Mouse (Mus musculus): ENCODE measurements around the gene Bmp10. TPM values are rescaled to one million over a fixed set of nuclear protein-coding genes. Genes with fewer than 3 reads are reported as not detected.
A peak's percentile ranks its signal among the peaks of the same experiment; 100 is the strongest.

The Bmp10 gene
- polyA plus RNA-seq (2015; fragmentation: Nextera tagmentation; extraction: Ambion mirVana) = not detected in 2 replicates

DNA sequence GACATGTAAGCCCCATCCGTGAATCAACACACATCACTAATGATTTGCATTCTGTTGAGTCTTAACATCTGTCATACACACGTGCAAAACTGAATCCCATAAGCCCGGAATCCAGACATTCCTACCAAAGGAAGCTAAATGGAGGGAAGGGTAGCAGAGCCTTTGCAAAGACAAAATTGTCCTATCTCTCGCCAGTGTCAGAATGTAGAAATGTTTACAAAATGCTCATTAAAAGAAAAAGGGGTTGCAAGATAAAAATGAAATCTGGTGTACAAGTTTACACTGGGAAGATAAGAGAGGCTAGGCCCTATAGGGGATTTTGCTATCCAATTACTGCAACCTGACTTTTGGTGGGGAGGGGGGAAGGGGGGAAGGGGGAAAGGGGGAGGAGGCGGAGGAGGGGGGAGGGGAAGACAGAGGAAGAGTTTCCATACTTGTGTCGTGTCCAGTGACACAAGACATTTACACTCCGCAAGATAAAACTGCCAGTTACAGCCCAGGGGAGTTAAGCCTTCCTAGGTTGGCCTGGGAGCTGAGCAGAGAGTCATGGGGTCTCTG lies at the start of gene Bmp10:
Gene Bmp10, plus strand, starts transcription at position 508 of the 558 bp plus-strand sequence.
- H3K27me3 ChIP-seq = no peaks in the 10 kb centered on the region
- H3K27ac ChIP-seq (replicated peaks) = no peak within 1 kb of the TSS
- H3K4me1 ChIP-seq (replicated peaks) = peaks cover 6% of the 10 kb centered on the region; the same call in 1 of the 2 replicates
- H3K36me3 ChIP-seq = no peaks in the 10 kb centered on the region
- H3K4me2 ChIP-seq = no peak within 1 kb of the TSS
- H3K9ac ChIP-seq = no peak within 1 kb of the TSS
- no peak for ATAC-seq (ENCODE audit: low FRiP score, low read depth)
- 80% methylated on average over 7 of the region's 7 CpGs for WGBS
- H3K4me3 ChIP-seq = no peak within 1 kb of the TSS
- H3K9me3 ChIP-seq = no peaks in the 10 kb centered on the region

DNA sequence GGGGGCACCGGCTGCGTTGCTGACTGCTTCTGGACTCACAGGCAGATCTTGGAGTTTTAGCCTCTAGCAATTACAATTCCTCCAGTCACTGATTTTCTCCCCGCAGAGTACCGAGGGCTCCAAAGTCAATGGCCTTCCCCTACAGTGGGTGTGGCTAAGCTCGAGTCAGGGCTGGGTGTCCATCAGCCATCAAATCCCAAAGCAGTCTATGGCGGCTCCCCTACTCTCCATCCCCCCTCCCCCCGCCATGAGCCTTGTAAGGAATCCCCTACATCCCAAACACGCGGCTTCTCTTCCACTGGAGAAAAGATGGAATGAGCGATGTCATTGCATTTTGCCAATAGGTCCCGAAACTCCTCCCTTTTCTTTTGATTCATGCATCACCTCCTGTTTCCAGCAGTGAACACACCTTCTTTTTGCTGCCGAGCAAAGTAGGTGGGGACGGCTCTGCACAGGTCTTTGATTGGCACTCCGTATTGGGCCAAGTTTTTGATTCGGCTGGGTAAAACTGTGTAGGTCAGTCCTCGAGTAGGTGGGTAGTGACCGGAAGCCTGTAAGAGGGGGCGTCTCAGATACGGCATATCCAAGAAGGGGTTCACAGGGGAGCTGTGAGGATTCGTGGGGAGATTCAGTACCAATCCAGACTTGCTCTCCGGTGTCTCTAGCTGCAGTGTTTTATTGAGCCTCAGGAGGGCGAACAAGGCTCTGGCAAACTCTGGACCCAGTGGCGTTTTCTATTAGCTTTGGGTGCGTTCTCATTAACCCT lies 44.7 kb upstream of the Bmp10 start:
- H3K9me3 ChIP-seq = no peaks in the 10 kb centered on the region
- H3K4me2 ChIP-seq = peak overlapping the region; percentile 67
- H3K27me3 ChIP-seq = no peaks in the 10 kb centered on the region
- 9% methylated on average over 24 of the region's 24 CpGs for WGBS
- no peak overlapping the region for H3K27ac ChIP-seq (replicated peaks)
- H3K4me3 ChIP-seq = peak overlapping the region; percentile 39
- H3K9ac ChIP-seq = peak overlapping the region; percentile 35; the same call in 1 of the 2 replicates
- ATAC-seq (ENCODE audit: low FRiP score, low read depth) = peak; percentile 47; the same call in 1 of the 2 replicates
- H3K4me1 ChIP-seq (replicated peaks) = no peaks in the 10 kb centered on the region
- H3K36me3 ChIP-seq = no peaks in the 10 kb centered on the region

DNA sequence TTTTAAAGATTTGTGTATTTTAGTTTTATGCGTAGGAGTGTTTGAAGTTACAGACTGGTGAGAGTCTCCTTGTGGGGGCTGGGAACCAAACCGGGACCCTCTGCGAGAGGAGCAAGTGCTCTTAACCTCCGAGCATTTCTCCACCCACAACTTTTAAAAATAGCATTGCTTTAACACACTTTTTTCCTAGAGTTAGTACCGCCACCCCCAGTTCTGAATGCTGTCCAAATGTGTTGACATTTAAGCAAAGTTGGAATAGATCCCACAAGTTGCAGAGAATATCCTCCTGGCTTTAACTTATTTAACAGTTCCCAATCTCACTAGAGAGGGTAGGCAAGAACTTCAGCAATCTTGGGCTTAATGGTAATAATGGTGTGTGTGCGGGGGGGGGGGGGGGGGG lies 44.0 kb upstream of the Bmp10 start:
- 68% methylated on average over 5 of the region's 6 CpGs for WGBS
- Histone ChIP-seq H3K27me3 (no peaks in the 10 kb centered on the region), H3K27ac (replicated peaks) (no peak overlapping the region), H3K9me3 (no peaks in the 10 kb centered on the region), H3K9ac (no peak overlapping the region), H3K4me3 (no peak overlapping the region), H3K4me1 (replicated peaks) (no peaks in the 10 kb centered on the region), H3K4me2 (peak overlapping the region; percentile 67), H3K36me3 (no peaks in the 10 kb centered on the region)
- ATAC-seq (ENCODE audit: low FRiP score, low read depth) = no peak

DNA sequence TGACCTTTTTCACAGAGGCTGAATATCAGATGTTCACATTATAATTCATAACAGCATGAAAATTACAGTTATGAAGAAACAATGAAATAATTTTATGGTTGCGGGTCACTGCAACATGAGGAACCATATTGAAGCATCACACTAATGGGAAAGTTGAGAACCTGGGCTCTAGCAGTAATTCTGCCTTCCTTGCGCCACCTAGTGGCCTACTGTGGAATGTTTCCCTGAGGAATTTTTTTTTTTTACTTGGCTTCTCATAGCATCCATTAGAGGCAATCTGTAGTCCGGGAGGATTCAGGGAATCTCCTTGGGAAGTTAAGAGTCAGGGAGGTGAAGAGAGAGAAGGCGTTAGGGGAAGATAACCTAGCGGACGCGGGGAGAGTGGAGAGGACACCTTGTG lies 42.6 kb upstream of the Bmp10 start:
- no peak overlapping the region for H3K4me3 ChIP-seq
- no peak overlapping the region for H3K27ac ChIP-seq (replicated peaks)
- H3K9me3 ChIP-seq = no peaks in the 10 kb centered on the region
- H3K9ac ChIP-seq = no peak overlapping the region
- ATAC-seq (ENCODE audit: low FRiP score, low read depth) = no peak
- H3K4me1 ChIP-seq (replicated peaks) = no peaks in the 10 kb centered on the region
- no peaks in the 10 kb centered on the region for H3K36me3 ChIP-seq
- H3K27me3 ChIP-seq = no peaks in the 10 kb centered on the region
- H3K4me2 ChIP-seq = no peak overlapping the region
- WGBS = 11% methylated on average over 7 of the region's 7 CpGs

DNA sequence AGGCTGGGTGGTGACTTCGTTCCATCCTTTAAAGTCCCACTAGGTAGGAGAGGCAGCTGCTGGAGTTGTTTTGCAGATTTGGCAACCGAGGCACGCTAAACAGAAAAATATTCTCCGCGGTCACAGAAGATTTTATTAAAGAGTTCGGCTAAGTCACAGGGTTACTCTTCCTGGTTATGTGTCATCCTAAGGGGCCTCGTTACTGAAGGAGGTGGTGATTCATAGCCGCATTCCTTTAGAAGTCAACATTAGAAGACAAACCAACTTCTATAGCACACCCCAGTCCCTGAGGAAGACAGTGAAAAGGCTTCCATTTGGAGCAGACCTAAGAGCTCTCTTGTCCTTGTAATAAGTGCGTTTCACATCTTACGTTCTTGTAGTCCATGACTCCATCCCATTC lies 42.1 kb upstream of the Bmp10 start:
- H3K4me1 ChIP-seq (replicated peaks) = no peaks in the 10 kb centered on the region
- no peaks in the 10 kb centered on the region for H3K9me3 ChIP-seq
- H3K4me3 ChIP-seq = no peak overlapping the region
- H3K36me3 ChIP-seq = no peaks in the 10 kb centered on the region
- ATAC-seq (ENCODE audit: low FRiP score, low read depth) = no peak
- no peak overlapping the region for H3K9ac ChIP-seq
- no peak overlapping the region for H3K4me2 ChIP-seq
- H3K27me3 ChIP-seq = no peaks in the 10 kb centered on the region
- H3K27ac ChIP-seq (replicated peaks) = no peak overlapping the region
- 82% methylated on average over 10 of the region's 10 CpGs for WGBS

DNA sequence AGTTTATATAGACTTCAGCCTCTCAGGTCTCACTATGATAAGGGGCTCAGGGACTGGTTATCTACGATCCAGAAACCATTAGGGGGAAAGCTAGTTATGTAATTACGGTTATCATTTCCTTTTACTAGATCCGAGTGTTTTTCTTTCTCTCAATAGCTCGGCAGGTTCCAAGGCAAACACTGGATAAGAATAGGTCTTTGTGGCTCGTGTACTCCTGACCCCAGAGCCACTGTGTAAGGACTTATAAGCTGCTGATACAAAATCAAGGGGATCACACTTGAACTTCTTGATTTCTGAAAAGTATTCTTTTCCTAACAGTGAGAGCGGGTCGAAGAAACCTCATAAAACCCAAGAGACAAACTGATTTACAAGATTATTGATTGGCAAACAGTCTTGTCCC lies 39.9 kb upstream of the Bmp10 start, which contains the start of gene Gkn3:
Gene Gkn3, minus strand, starts transcription at position 59 of the 400 bp plus-strand sequence.
- Histone ChIP-seq H3K27me3 (no peaks in the 10 kb centered on the region), H3K4me1 (replicated peaks) (no peaks in the 10 kb centered on the region), H3K4me2 (no peak within 1 kb of the TSS), H3K27ac (replicated peaks) (no peak within 1 kb of the TSS), H3K9ac (no peak within 1 kb of the TSS), H3K36me3 (no peaks in the 10 kb centered on the region), H3K4me3 (no peak within 1 kb of the TSS), H3K9me3 (no peaks in the 10 kb centered on the region)
- WGBS = 64% methylated on average over 7 of the region's 7 CpGs
- ATAC-seq (ENCODE audit: low FRiP score, low read depth) = no peak

DNA sequence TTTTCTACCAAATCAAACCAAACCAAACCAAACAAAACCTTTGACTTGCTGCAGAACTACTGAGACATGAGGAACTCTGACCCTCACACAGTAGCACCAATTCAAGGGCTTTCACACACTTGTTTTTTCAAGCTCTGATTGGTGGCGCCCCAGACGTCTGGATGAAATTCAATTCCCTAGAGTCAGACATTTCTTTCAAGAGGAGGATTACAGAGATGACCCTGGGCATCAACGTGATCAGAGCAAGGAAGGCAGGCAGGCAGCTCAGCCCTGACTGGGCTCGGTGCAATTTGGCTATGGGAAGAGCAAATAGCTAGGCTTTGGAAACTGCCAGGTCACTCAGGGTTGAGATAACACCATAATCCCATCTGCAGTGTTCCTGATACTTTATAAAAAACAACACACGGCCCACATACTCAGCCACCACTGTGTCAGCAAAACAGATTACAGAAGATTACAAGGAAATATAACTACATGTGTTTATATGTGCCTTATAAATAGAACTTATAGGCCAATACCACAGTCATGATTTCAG lies 39.3 kb upstream of the Bmp10 start:
- no peaks in the 10 kb centered on the region for H3K36me3 ChIP-seq
- H3K4me3 ChIP-seq = no peak overlapping the region
- H3K27ac ChIP-seq (replicated peaks) = no peak overlapping the region
- H3K4me2 ChIP-seq = no peak overlapping the region
- ATAC-seq (ENCODE audit: low FRiP score, low read depth) = no peak
- no peaks in the 10 kb centered on the region for H3K9me3 ChIP-seq
- H3K27me3 ChIP-seq = no peaks in the 10 kb centered on the region
- WGBS = 46% methylated on average over 5 of the region's 5 CpGs
- no peaks in the 10 kb centered on the region for H3K4me1 ChIP-seq (replicated peaks)
- no peak overlapping the region for H3K9ac ChIP-seq

DNA sequence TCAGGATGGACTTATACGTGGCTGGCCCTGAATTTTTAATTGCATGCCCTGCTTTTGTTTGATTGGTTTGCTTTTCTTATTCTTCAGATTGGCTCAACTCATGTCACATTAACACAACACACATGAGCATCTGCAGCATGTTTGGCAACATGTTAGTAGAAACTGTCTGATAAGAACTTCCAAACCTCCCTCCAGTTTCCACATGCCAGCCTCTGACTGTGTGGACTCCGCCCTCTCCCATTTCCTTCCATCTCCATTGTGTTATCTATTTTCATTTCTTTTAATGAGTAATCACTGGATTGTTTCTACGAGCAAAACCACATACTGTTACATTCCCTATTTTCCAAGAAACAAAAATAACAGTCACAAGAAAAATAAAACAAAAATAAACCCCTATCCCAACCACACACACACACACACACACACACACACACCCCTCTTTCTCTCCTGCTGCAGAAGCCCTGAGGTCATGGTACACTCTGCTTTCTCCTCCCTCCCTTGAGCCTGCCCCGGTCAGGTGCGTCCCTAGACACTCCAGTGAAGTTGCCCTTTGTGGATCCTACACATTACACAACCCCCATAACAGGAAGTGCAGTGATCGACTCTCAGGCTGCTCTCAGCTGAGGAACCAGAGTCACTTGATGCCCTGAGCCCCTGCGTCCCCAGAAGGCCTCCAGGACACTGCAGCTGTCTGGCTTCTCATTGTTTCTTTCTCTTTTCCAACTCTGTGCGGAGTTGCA lies 35.2 kb upstream of the Bmp10 start:
- Histone ChIP-seq H3K9ac (no peak overlapping the region), H3K4me1 (replicated peaks) (no peaks in the 10 kb centered on the region), H3K27me3 (no peaks in the 10 kb centered on the region), H3K4me3 (no peak overlapping the region), H3K27ac (replicated peaks) (no peak overlapping the region), H3K36me3 (no peaks in the 10 kb centered on the region), H3K4me2 (no peak overlapping the region), H3K9me3 (no peaks in the 10 kb centered on the region)
- no peak for ATAC-seq (ENCODE audit: low FRiP score, low read depth)
- WGBS = 74% methylated on average over 8 of the region's 8 CpGs

DNA sequence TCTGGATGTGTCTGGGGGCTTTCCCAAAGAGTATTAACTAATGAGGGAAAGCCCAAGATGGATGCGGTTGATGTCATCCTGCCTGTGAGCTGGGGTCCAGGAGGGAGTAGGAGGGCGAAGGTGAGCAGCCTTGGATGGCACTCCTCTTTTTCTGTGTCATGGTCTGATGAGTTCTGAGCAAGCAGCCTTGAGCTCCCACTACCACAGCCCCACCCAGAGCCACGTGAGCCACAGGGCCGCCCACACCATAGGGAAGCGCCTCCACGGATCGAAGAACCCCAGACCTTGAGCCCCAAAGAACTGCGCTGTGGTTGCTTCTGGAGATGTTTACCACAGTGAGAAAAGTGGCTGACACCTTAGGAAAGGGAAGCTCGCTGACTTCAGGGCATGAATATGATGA lies 34.0 kb upstream of the Bmp10 start:
- H3K36me3 ChIP-seq = no peaks in the 10 kb centered on the region
- no peak for ATAC-seq (ENCODE audit: low FRiP score, low read depth)
- H3K4me2 ChIP-seq = no peak overlapping the region
- 89% methylated on average over 9 of the region's 9 CpGs for WGBS
- no peaks in the 10 kb centered on the region for H3K4me1 ChIP-seq (replicated peaks)
- no peaks in the 10 kb centered on the region for H3K9me3 ChIP-seq
- H3K27me3 ChIP-seq = no peaks in the 10 kb centered on the region
- no peak overlapping the region for H3K4me3 ChIP-seq
- H3K27ac ChIP-seq (replicated peaks) = no peak overlapping the region
- no peak overlapping the region for H3K9ac ChIP-seq

DNA sequence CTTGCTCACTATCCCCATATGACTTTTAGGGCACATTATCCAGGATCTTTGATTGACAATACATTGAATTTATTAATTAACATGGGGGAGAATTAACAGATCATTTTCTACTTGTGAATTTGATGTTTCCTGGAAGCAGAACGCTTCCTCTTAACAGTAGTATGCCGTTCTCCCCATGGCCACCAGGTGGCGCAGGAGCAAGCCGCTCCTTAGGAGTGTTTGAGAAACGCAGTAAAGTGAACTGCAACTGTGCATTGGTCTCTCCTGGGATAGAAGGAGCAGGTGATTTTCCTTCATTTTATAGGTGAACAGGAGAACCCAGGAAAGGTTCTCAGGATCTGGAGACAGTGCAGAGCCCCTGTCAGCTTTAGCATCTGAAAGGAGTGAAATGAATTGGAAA lies 29.7 kb upstream of the Bmp10 start:
- WGBS = 2% methylated on average over 5 of the region's 5 CpGs
- Histone ChIP-seq H3K4me3 (no peak overlapping the region), H3K36me3 (no peaks in the 10 kb centered on the region), H3K9ac (no peak overlapping the region), H3K4me1 (replicated peaks) (no peaks in the 10 kb centered on the region), H3K27ac (replicated peaks) (no peak overlapping the region), H3K9me3 (no peaks in the 10 kb centered on the region), H3K27me3 (no peaks in the 10 kb centered on the region), H3K4me2 (no peak overlapping the region)
- no peak for ATAC-seq (ENCODE audit: low FRiP score, low read depth)

DNA sequence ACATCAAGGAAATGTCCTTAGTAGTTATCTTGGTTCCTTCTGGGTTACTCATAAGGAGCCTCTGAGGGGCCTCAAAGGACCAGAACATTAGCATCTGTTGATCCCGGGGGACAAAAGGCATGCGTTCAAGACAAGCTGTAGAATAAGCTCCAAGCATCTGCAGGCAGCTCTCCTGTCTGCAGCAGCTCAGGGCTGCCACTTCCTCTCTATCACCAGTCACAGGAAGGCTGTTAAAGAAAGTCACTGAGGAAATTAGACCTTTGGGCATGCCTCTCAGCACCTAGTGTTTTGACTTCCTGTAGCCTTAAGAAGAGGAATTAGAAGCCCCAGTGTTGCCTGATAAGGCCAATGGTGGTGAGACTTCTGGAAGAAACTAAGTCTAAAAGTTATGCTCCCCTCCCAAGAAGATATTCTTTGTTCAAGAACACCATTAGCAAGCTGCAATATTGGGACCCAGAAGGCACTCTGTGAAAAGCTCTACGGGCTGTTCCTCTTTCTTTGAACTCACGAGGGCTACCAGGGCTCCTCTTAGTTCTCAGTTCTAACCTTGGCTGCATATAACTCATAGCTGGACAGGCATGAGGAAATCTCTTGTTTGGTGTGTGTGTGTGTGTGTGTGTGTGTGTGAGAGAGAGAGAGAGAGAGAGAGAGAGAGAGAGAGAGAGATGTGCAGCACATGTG lies 28.8 kb upstream of the Bmp10 start:
- no peaks in the 10 kb centered on the region for H3K36me3 ChIP-seq
- H3K4me2 ChIP-seq = no peak overlapping the region
- 67% methylated on average over 4 of the region's 4 CpGs for WGBS
- no peak overlapping the region for H3K9ac ChIP-seq
- no peaks in the 10 kb centered on the region for H3K27me3 ChIP-seq
- H3K4me1 ChIP-seq (replicated peaks) = no peaks in the 10 kb centered on the region
- ATAC-seq (ENCODE audit: low FRiP score, low read depth) = no peak
- no peaks in the 10 kb centered on the region for H3K9me3 ChIP-seq
- no peak overlapping the region for H3K27ac ChIP-seq (replicated peaks)
- H3K4me3 ChIP-seq = no peak overlapping the region

Data from hindbrain, embryonic 15.5 days (tissue).